Mouse (Mus musculus) hindbrain, postnatal 0 days (tissue): ENCODE data around the gene Gria1. TPM values are rescaled to one million over a fixed set of nuclear protein-coding genes. Genes with fewer than 3 reads are reported as not detected.

Experiments used
- ATAC-seq: fragments of 200-750 bp; cut with Nextera tagmentation; 2 replicates; pipeline ENCODE4 v1.8.0; 2017; ENCODE audit warnings: mild to moderate bottlenecking, moderate TSS enrichment, moderate library complexity
- DNase-seq: peaks from one replicate; pipeline ENCODE4 v3.0.0-alpha.2; 2015; ENCODE audit warnings: low spot score
- H3K27ac ChIP-seq: fragments of 300-500 bp; sonication (generic); 2 replicates; pipeline ENCODE4 v1.5.1; 2014; ENCODE audit warnings: mild to moderate bottlenecking
- H3K27me3 ChIP-seq: fragments of 300-500 bp; sonication (generic); 2 replicates; pipeline ENCODE4 v1.6.1; 2014; ENCODE audit warnings: low read length, mixed read lengths; ENCODE audit not compliant: insufficient read depth
- H3K36me3 ChIP-seq: fragments of 300-500 bp; sonication (generic); 2 replicates; pipeline ENCODE4 v1.6.1; 2014; ENCODE audit warnings: low read length, mixed read lengths; ENCODE audit not compliant: insufficient read depth
- H3K4me1 ChIP-seq: fragments of 300-500 bp; sonication (generic); 2 replicates; pipeline ENCODE4 v1.6.1; 2014; ENCODE audit warnings: antibody characterized with exemption, low read length, mixed read lengths; ENCODE audit not compliant: insufficient read depth
- H3K4me2 ChIP-seq: fragments of 300-500 bp; sonication (generic); 2 replicates; pipeline ENCODE4 v1.6.1; 2014; ENCODE audit warnings: low read depth, mild to moderate bottlenecking, low read length, moderate library complexity, mixed read lengths
- H3K4me3 ChIP-seq: fragments of 300-500 bp; sonication (generic); 2 replicates; pipeline ENCODE4 v1.5.1; 2014; ENCODE audit warnings: low read length
- H3K9ac ChIP-seq: fragments of 300-500 bp; sonication (generic); replicated peaks from 2 replicates; pipeline ENCODE4 v1.6.1; 2014; ENCODE audit warnings: mild to moderate bottlenecking, low read length, moderate library complexity, mixed read lengths
- H3K9me3 ChIP-seq: fragments of 300-500 bp; sonication (generic); 2 replicates; pipeline ENCODE4 v1.6.1; 2016; ENCODE audit warnings: low read length, mixed read lengths
- CTCF ChIP-seq: IDR thresholded peaks from 2 replicates; pipeline ENCODE4 v1.5.1; 2016; ENCODE audit warnings: antibody characterized with exemption, control low read depth, low read depth
- WGBS: fragments of 180-500 bp; shearing (Covaris S2); extraction: QIAGEN DNeasy Blood & Tissue Kit; methylation state at CpG from one replicate; pipeline ENCODE4 v1.1.7; 2014; 5-methylcytosine and 5-hydroxymethylcytosine counted together
- polyA plus RNA-seq: library from polyadenylated mRNA; unstranded; fragments of >200 nt; fragmentation: Nextera tagmentation; extraction: Ambion mirVana; gene quantifications from 2 replicates; pipeline ENCODE4 v1.2.1, GENCODE M21; 2015
- total RNA-seq: library from RNA; depleted of rRNA; stranded (reverse); fragments of >200 nt; gene quantifications from 2 replicates; pipeline ENCODE4 v1.2.3, GENCODE M21; 2014

Gene Gria1
- total and polyA plus RNA-seq, 2 experiments from 2014 or later, result 47.1 to 58.2 TPM

- Histone ChIP-seq H3K4me1 (no peaks in the 10 kb centered on the region), H3K27me3 (no peaks in the 10 kb centered on the region), H3K9me3 (no peaks in the 10 kb centered on the region), H3K9ac (no peak overlapping the region), H3K27ac (no peak overlapping the region), H3K4me2 (no peak overlapping the region), H3K4me3 (no peak overlapping the region), H3K36me3 (no peaks in the 10 kb centered on the region)
- TF ChIP-seq CTCF, result no peak
- ATAC-seq, result 0 out of 2 replicates have a peak, but pooled peaks have one; percentile 12
- DNase-seq, result no peak
- WGBS, result 46% methylated on average over 4 of the region's 4 CpGs
Observed at GRCm38 (mm10) chr11:57248870-57249269, 237.7 kb downstream of the Gria1 start.

- no peaks in the 10 kb centered on the region for H3K36me3 ChIP-seq
- ATAC-seq (peak; percentile 59), DNase-seq (peak; percentile 11)
- no peak overlapping the region for H3K27ac ChIP-seq
- H3K27me3 ChIP-seq, result no peaks in the 10 kb centered on the region
- H3K9me3 ChIP-seq, result no peaks in the 10 kb centered on the region
- no peak overlapping the region for H3K9ac ChIP-seq
- H3K4me2 ChIP-seq, result no peak overlapping the region
- H3K4me1 ChIP-seq, result no peaks in the 10 kb centered on the region
- 43% methylated on average over 7 of the region's 7 CpGs for WGBS
- no peak for TF ChIP-seq CTCF
- H3K4me3 ChIP-seq, result no peak overlapping the region
Observed at GRCm38 (mm10) chr11:57250129-57250528, 238.9 kb downstream of the Gria1 start.

- H3K27ac ChIP-seq, result no peak overlapping the region
- H3K9ac ChIP-seq, result no peak overlapping the region
- ATAC-seq (no peak), DNase-seq (no peak)
- no peaks in the 10 kb centered on the region for H3K27me3 ChIP-seq
- no peak overlapping the region for H3K4me2 ChIP-seq
- H3K4me3 ChIP-seq, result no peak overlapping the region
- 80% methylated on average over 8 of the region's 8 CpGs for WGBS
- H3K4me1 ChIP-seq, result no peaks in the 10 kb centered on the region
- no peaks in the 10 kb centered on the region for H3K36me3 ChIP-seq
- no peak for TF ChIP-seq CTCF
- no peaks in the 10 kb centered on the region for H3K9me3 ChIP-seq
Observed at GRCm38 (mm10) chr11:57271687-57272086, 260.5 kb downstream of the Gria1 start.

- no peak for ATAC-seq
- WGBS, result 96% methylated on average over 4 of the region's 4 CpGs
- H3K27me3 ChIP-seq, result no peaks in the 10 kb centered on the region
- no peak for DNase-seq
- H3K9ac ChIP-seq, result no peak overlapping the region
- H3K9me3 ChIP-seq, result no peaks in the 10 kb centered on the region
- no peak for TF ChIP-seq CTCF
- no peaks in the 10 kb centered on the region for H3K36me3 ChIP-seq
- no peak overlapping the region for H3K4me2 ChIP-seq
- H3K4me1 ChIP-seq, result no peaks in the 10 kb centered on the region
- H3K4me3 ChIP-seq, result no peak overlapping the region
- no peak overlapping the region for H3K27ac ChIP-seq
Observed at GRCm38 (mm10) chr11:57274687-57275086, 263.5 kb downstream of the Gria1 start.

- 43% methylated on average over 10 of the region's 10 CpGs for WGBS
- ATAC-seq (no peak), DNase-seq (no peak)
Observed at GRCm38 (mm10) chr11:57278056-57278455, 266.9 kb downstream of the Gria1 start.

GRCm38 (mm10) chr11:57286119-57286518, 274.9 kb downstream of the Gria1 start:
- DNase-seq (peak; percentile 38), ATAC-seq (no peak)
- H3K27ac ChIP-seq, result no peak overlapping the region
- no peaks in the 10 kb centered on the region for H3K9me3 ChIP-seq
- H3K9ac ChIP-seq, result no peak overlapping the region
- no peak overlapping the region for H3K4me3 ChIP-seq
- peaks cover 6% of the 10 kb centered on the region; the same call in 1 of the 2 replicates for H3K4me1 ChIP-seq
- TF ChIP-seq CTCF, result no peak
- H3K27me3 ChIP-seq, result no peaks in the 10 kb centered on the region
- 65% methylated on average over 2 of the region's 2 CpGs for WGBS
- no peak overlapping the region for H3K4me2 ChIP-seq
- H3K36me3 ChIP-seq, result no peaks in the 10 kb centered on the region

More at GRCm38 (mm10) chr11:57278056-57278455, 266.9 kb downstream of the Gria1 start:
- Histone ChIP-seq H3K4me1 (no peaks in the 10 kb centered on the region), H3K36me3 (no peaks in the 10 kb centered on the region), H3K4me3 (no peak overlapping the region), H3K9me3 (no peaks in the 10 kb centered on the region), H3K27ac (no peak overlapping the region), H3K9ac (no peak overlapping the region), H3K27me3 (no peaks in the 10 kb centered on the region), H3K4me2 (no peak overlapping the region)
- TF ChIP-seq CTCF, result no peak

- Histone ChIP-seq H3K4me3 (no peak overlapping the region), H3K27ac (no peak overlapping the region)
- no peak for ATAC-seq
Observed at GRCm38 (mm10) chr11:57297376-57297775, 286.2 kb downstream of the Gria1 start.

More at GRCm38 (mm10) chr11:57297376-57297775, 286.2 kb downstream of the Gria1 start:
- no peaks in the 10 kb centered on the region for H3K27me3 ChIP-seq
- WGBS, result 91% methylated on average over 8 of the region's 8 CpGs
- H3K4me2 ChIP-seq, result no peak overlapping the region
- no peaks in the 10 kb centered on the region for H3K4me1 ChIP-seq
- no peaks in the 10 kb centered on the region for H3K9me3 ChIP-seq
- TF ChIP-seq CTCF, result no peak
- H3K9ac ChIP-seq, result no peak overlapping the region
- no peak for DNase-seq
- no peaks in the 10 kb centered on the region for H3K36me3 ChIP-seq
